Mouse (Mus musculus): ENCODE data around the gene Fam117b.

- TF ChIP-seq CTCF (conservative IDR thresholded peaks at IDR 0.05; ENCODE audit: insufficient read depth, insufficient read length, low read depth, low read length) (no peak), POLR2A (IDR thresholded peaks at IDR 0.05; ENCODE audit: low read depth, low read length) (no peak)
Measured at GRCm38 (mm10) chr1:59917401-59917800, 4.6 kb downstream of the Fam117b start.
